17 mouse cellular contexts compared by ENCODE assay signal in genomic region chr8:47245116-47245515, GRCm38 (mm10).
DNase-seq lines count a peak whose midpoint lies in the region; ATAC-seq and TF ChIP-seq lines count a peak whose summit lies in the region.
"Had no signal": no experiment of that assay in that cellular context is flagged by ENCODE, and none has a peak within 500 bp of the region (broad histone marks: within the 10 kb centered on the region; RNA-seq: fewer than 3 reads in every experiment).

No protein-coding gene starts in this region.

- H3K27me3 ChIP-seq in midbrain, embryonic 12.5 days, result no peaks in the 10 kb centered on the region
- H3K27me3 ChIP-seq in midbrain, embryonic 10.5 days (ENCODE audit: low read depth, poor library complexity, severe bottlenecking), result no peaks in the 10 kb centered on the region
- H3K27me3 ChIP-seq in forebrain, embryonic 13.5 days, result no peaks in the 10 kb centered on the region
- no peaks in the 10 kb centered on the region for H3K27me3 ChIP-seq in kidney, adult 2 months (replicated peaks; ENCODE audit: control insufficient read depth, insufficient read depth, low read length)
- no peaks in the 10 kb centered on the region for H3K27me3 ChIP-seq in heart, embryonic 11.5 days (ENCODE audit: control insufficient read depth, insufficient read depth, low read length)
- H3K27me3 ChIP-seq: kidney, embryonic 15.5 days; lung, embryonic 15.5 days had no signal

- H3K4me1 ChIP-seq in midbrain, embryonic 12.5 days, result peaks cover 65% of the 10 kb centered on the region
- H3K4me1 ChIP-seq in midbrain, embryonic 10.5 days, result peaks cover 72% of the 10 kb centered on the region
- H3K4me1 ChIP-seq in cortical plate, adult 2 months (ENCODE audit: control insufficient read depth, insufficient read depth, low read length), result peaks cover 13% of the 10 kb centered on the region
- peaks cover 73% of the 10 kb centered on the region for H3K4me1 ChIP-seq in forebrain, embryonic 13.5 days
- 0 out of 2 replicates have a peak, but pooled peaks cover 3% of the 10 kb centered on the region for H3K4me1 ChIP-seq in kidney, adult 2 months (ENCODE audit: control insufficient read depth, insufficient read depth, low read length)
- H3K4me1 ChIP-seq in heart, embryonic 11.5 days (ENCODE audit: control insufficient read depth, insufficient read depth, low read length), result peaks cover 10% of the 10 kb centered on the region

- H3K36me3 ChIP-seq in midbrain, embryonic 12.5 days, result no peaks in the 10 kb centered on the region
- no peaks in the 10 kb centered on the region for H3K36me3 ChIP-seq in midbrain, embryonic 10.5 days
- no peaks in the 10 kb centered on the region for H3K36me3 ChIP-seq in forebrain, embryonic 13.5 days (ENCODE audit: poor library complexity, severe bottlenecking)
- H3K36me3 ChIP-seq in kidney, adult 2 months (ENCODE audit: control insufficient read depth, insufficient read depth, low read length), result no peaks in the 10 kb centered on the region
- no peaks in the 10 kb centered on the region for H3K36me3 ChIP-seq in heart, embryonic 11.5 days (ENCODE audit: control insufficient read depth, insufficient read depth, low read length)
- H3K36me3 ChIP-seq: kidney, embryonic 15.5 days; lung, embryonic 15.5 days had no signal

- H3K4me2 ChIP-seq in midbrain, embryonic 12.5 days (replicated peaks), result no peak overlapping the region
- no peak overlapping the region; the same call in 1 of the 2 replicates for H3K4me2 ChIP-seq in forebrain, embryonic 13.5 days
- no peak overlapping the region for H3K4me2 ChIP-seq in heart, embryonic 11.5 days
- H3K4me2 ChIP-seq: kidney, embryonic 15.5 days; lung, embryonic 15.5 days had no signal

- H3K9me3 ChIP-seq in midbrain, embryonic 12.5 days, result no peaks in the 10 kb centered on the region
- H3K9me3 ChIP-seq in midbrain, embryonic 10.5 days (replicated peaks), result no peaks in the 10 kb centered on the region
- no peaks in the 10 kb centered on the region for H3K9me3 ChIP-seq in forebrain, embryonic 13.5 days (replicated peaks)
- H3K9me3 ChIP-seq in heart, embryonic 11.5 days (replicated peaks; ENCODE audit: control insufficient read depth, low read length), result no peaks in the 10 kb centered on the region
- H3K9me3 ChIP-seq: kidney, embryonic 15.5 days; lung, embryonic 15.5 days had no signal

- no peak overlapping the region for H3K9ac ChIP-seq in midbrain, embryonic 12.5 days (replicated peaks)
- no peak overlapping the region for H3K9ac ChIP-seq in forebrain, embryonic 13.5 days
- no peak overlapping the region for H3K9ac ChIP-seq in heart, embryonic 11.5 days (ENCODE audit: low read depth, low read length)
- H3K9ac ChIP-seq: kidney, embryonic 15.5 days; lung, embryonic 15.5 days had no signal

- no peak for TF ChIP-seq CTCF in cortical plate, adult 2 months (IDR thresholded peaks at IDR 0.05; ENCODE audit: extremely low read depth, insufficient read depth, low read length)
- TF ChIP-seq CTCF in kidney, adult 2 months (conservative IDR thresholded peaks at IDR 0.05; ENCODE audit: insufficient read depth, insufficient read length, low read depth, low read length), result no peak

- no peak for ATAC-seq in midbrain, embryonic 12.5 days (ENCODE audit: low FRiP score, low read depth)
- no peak for ATAC-seq in forebrain, embryonic 13.5 days
- no peak for ATAC-seq in heart, embryonic 11.5 days (replicated peaks; ENCODE audit: insufficient number of reproducible peaks, low FRiP score, low TSS enrichment)
- ATAC-seq: CD4-positive, CD25-positive, alpha-beta regulatory T cell, adult 4 months had no signal

- no peak for TF ChIP-seq POLR2A in cortical plate, adult 2 months (IDR thresholded peaks at IDR 0.05; ENCODE audit: extremely low read depth, insufficient read depth, low read length)
- TF ChIP-seq POLR2A in kidney, adult 2 months (IDR thresholded peaks at IDR 0.05; ENCODE audit: low read depth, low read length), result no peak

- no peak for DNase-seq in midbrain, embryonic 10.5 days (ENCODE audit: low spot score)
- peak; percentile 10 for DNase-seq in lung, postnatal 25 days (ENCODE audit: low spot score)
- DNase-seq in kidney, adult 2 months, result no peak
- DNase-seq in frontal cortex, postnatal 10 days (ENCODE audit: low spot score in 2 of 2), result no peak
- DNase-seq: adrenal gland, postnatal 14 days; cerebellum, adult 9-11 months; gastrocnemius, adult 2 months; heart, adult 2 months; spleen, adult 18-20 months had no signal

- H3K4me3 ChIP-seq in midbrain, embryonic 12.5 days, result no peak overlapping the region
- no peak overlapping the region for H3K4me3 ChIP-seq in midbrain, embryonic 10.5 days
- no peak overlapping the region for H3K4me3 ChIP-seq in cortical plate, adult 2 months (ENCODE audit: insufficient read depth, low read length)
- H3K4me3 ChIP-seq in forebrain, embryonic 13.5 days, result no peak overlapping the region
- no peak overlapping the region for H3K4me3 ChIP-seq in kidney, adult 2 months (ENCODE audit: insufficient read depth, low read depth, low read length)
- H3K4me3 ChIP-seq in heart, embryonic 11.5 days (ENCODE audit: low read depth, low read length), result no peak overlapping the region
- H3K4me3 ChIP-seq: erythroblast, embryonic 14.5 days; gastrocnemius, adult 2 months; heart, adult 2 months; kidney, embryonic 15.5 days; lung, embryonic 15.5 days had no signal

- 68% methylated on average over 4 of the region's 4 CpGs for WGBS in midbrain, embryonic 12.5 days
- 80% methylated on average over 4 of the region's 4 CpGs for WGBS in midbrain, embryonic 10.5 days
- 42% methylated on average over 4 of the region's 4 CpGs for WGBS in forebrain, embryonic 13.5 days
- WGBS in kidney, adult 2 months, result 78% methylated on average over 4 of the region's 4 CpGs
- WGBS in heart, embryonic 11.5 days (ENCODE audit: insufficient replicate concordance), result 74% methylated on average over 4 of the region's 4 CpGs

- 0 out of 2 replicates have a peak overlapping the region, but pooled peaks have one; percentile 16 for H3K27ac ChIP-seq in midbrain, embryonic 12.5 days (replicated peaks)
- no peak overlapping the region; the same call in 1 of the 2 replicates for H3K27ac ChIP-seq in midbrain, embryonic 10.5 days (replicated peaks)
- H3K27ac ChIP-seq in cortical plate, adult 2 months (ENCODE audit: insufficient read depth, low read length), result peak overlapping the region; percentile 49; the same call in 1 of the 2 replicates
- H3K27ac ChIP-seq in forebrain, embryonic 13.5 days, result peak overlapping the region; percentile 92
- H3K27ac ChIP-seq in kidney, adult 2 months (ENCODE audit: insufficient read depth, low read depth, low read length), result no peak overlapping the region
- no peak overlapping the region for H3K27ac ChIP-seq in heart, embryonic 11.5 days (ENCODE audit: low read depth, low read length)
- H3K27ac ChIP-seq: gastrocnemius, adult 2 months; heart, adult 2 months; kidney, embryonic 15.5 days; lung, embryonic 15.5 days had no signal

Comparison
In these comparisons a context has a peak if more than half of its experiments do, and no peak if none do; other contexts are left out.
1. H3K27ac ChIP-seq: peak in midbrain, embryonic 12.5 days (single experiment), cortical plate, adult 2 months (single experiment) and forebrain, embryonic 13.5 days (single experiment); none in midbrain, embryonic 10.5 days (single experiment), kidney, adult 2 months (single experiment) and heart, embryonic 11.5 days (single experiment).